Mouse (Mus musculus) intestine, postnatal 0 days (tissue): ENCODE measurements around the gene Pak6. TPM values are rescaled to one million over a fixed set of nuclear protein-coding genes. Genes with fewer than 3 reads are reported as not detected.
A peak's percentile ranks its signal among the peaks of the same experiment; 100 is the strongest.

Experiments used
- ATAC-seq: fragments of 200-750 bp; cut with Nextera tagmentation; 2 replicates; pipeline ENCODE4 v1.8.0; 2017; ENCODE audit warnings: mild to moderate bottlenecking, moderate TSS enrichment, moderate library complexity
- H3K27ac ChIP-seq: fragments of 300-500 bp; sonication (generic); 2 replicates; pipeline ENCODE4 v1.5.1; 2014; ENCODE audit warnings: mild to moderate bottlenecking, low read depth, low read length, moderate library complexity
- H3K27me3 ChIP-seq: fragments of 300-500 bp; sonication (generic); replicated peaks from 2 replicates; pipeline ENCODE4 v1.6.1; 2014; ENCODE audit warnings: low read length, mixed read lengths; ENCODE audit not compliant: control insufficient read depth, insufficient read depth
- H3K36me3 ChIP-seq: fragments of 300-500 bp; sonication (generic); 2 replicates; pipeline ENCODE4 v1.6.1; 2014; ENCODE audit warnings: mild to moderate bottlenecking, moderate library complexity; ENCODE audit not compliant: control insufficient read depth, insufficient read depth
- H3K4me1 ChIP-seq: fragments of 300-500 bp; sonication (generic); replicated peaks from 2 replicates; pipeline ENCODE4 v1.6.1; 2014; ENCODE audit warnings: antibody characterized with exemption, low read length, mixed read lengths; ENCODE audit not compliant: control insufficient read depth, insufficient read depth
- H3K4me2 ChIP-seq: fragments of 300-500 bp; sonication (generic); replicated peaks from 2 replicates; pipeline ENCODE4 v1.6.1; 2014; ENCODE audit warnings: low read depth, mild to moderate bottlenecking, moderate library complexity
- H3K4me3 ChIP-seq: fragments of 300-500 bp; sonication (generic); 2 replicates; pipeline ENCODE4 v1.5.1; 2014; ENCODE audit warnings: low read depth, low read length
- H3K9ac ChIP-seq: fragments of 300-500 bp; sonication (generic); 2 replicates; pipeline ENCODE4 v1.6.1; 2014; ENCODE audit warnings: mild to moderate bottlenecking, low read depth, low read length
- H3K9me3 ChIP-seq: fragments of 300-500 bp; sonication (generic); 2 replicates; pipeline ENCODE4 v1.6.1; 2016; ENCODE audit warnings: mixed run types; ENCODE audit not compliant: control insufficient read depth
- CTCF ChIP-seq: sonication (generic); IDR thresholded peaks from 2 replicates; pipeline ENCODE4 v1.5.1; 2016; ENCODE audit warnings: low read depth, mild to moderate bottlenecking, control low read depth, antibody characterized with exemption, moderate library complexity
- WGBS: fragments of 180-500 bp; shearing (Covaris S2); extraction: QIAGEN DNeasy Blood & Tissue Kit; methylation state at CpG from one replicate; pipeline ENCODE4 v1.1.7; 2014; 5-methylcytosine and 5-hydroxymethylcytosine counted together
- polyA plus RNA-seq: library from polyadenylated mRNA; unstranded; fragments of >200 nt; fragmentation: Nextera tagmentation; extraction: Ambion mirVana; gene quantifications from 2 replicates; pipeline ENCODE4 v1.2.1, GENCODE M21; 2015

Pak6 gene
- polyA plus RNA-seq, 1 experiment from 2014 or later, result 0.90 TPM

DNA sequence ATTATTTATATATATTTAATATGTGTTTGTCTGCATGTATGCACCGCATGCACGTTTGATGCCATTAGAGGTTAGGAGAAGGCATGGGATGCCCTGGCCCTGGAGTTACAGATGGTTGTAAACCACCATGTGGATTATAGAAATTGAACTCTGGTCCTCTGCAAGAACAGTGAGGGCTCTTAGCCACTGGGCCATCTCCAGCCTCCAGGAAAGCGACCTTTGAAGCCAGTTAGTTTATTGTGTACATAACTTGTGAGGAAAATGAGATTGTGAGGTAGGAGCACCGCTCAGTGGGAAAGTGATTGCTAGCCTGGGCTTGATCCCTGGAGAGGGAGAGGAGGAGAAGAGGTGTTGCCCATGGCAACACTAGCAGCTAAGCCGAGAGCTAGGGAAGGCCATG lies 25.8 kb upstream of the Pak6 start:
- no peak overlapping the region for H3K9ac ChIP-seq
- peaks cover 55% of the 10 kb centered on the region for H3K36me3 ChIP-seq

DNA sequence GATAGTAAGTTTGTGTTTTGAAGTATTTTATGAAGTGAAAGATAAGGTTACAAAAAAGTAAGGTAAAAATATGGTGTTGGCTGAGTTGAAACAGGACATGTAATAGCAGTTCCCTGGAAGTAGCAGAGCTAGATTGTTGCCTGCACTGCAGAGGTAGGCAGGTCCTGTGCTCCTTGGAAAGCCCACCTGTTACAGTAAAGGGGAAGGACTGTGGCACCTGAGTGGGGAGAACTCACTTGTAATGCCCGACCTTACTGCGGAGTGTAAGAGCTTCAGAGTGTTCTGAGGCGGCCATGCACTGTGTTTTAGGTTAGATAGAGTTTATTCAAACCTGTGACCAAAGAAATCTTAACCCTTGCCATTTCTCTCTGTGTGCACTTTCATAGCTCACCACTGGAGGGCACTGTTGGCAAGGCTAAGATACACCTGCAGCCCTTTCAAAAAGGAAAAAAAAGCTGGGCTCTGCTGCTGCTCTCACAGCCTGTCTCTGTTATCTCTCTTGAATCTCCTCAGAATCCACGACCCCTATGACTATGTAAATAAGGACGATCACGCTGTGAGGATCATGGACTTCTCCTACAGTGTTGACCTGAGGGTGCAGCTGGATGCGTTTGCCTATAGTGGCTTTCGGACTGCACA lies 25.1 kb upstream of the Pak6 start:
- Histone ChIP-seq H3K9ac (no peak overlapping the region), H3K4me3 (no peak overlapping the region), H3K27ac (no peak overlapping the region), H3K4me1 (no peaks in the 10 kb centered on the region), H3K27me3 (no peaks in the 10 kb centered on the region), H3K9me3 (no peaks in the 10 kb centered on the region), H3K36me3 (peaks cover 49% of the 10 kb centered on the region), H3K4me2 (no peak overlapping the region)
- peak; percentile 44 for ATAC-seq
- WGBS, result 33% methylated on average over 8 of the region's 8 CpGs
- TF ChIP-seq CTCF, result peak; percentile 90

More for the DNA sequence above, 25.8 kb upstream of the Pak6 start:
- peak; percentile 19; the same call in 1 of the 2 replicates for TF ChIP-seq CTCF
- H3K27me3 ChIP-seq, result no peaks in the 10 kb centered on the region
- ATAC-seq, result peak; percentile 64
- no peaks in the 10 kb centered on the region for H3K9me3 ChIP-seq
- no peak overlapping the region for H3K4me2 ChIP-seq
- H3K4me3 ChIP-seq, result no peak overlapping the region
- H3K27ac ChIP-seq, result no peak overlapping the region
- WGBS, result 56% methylated on average over 5 of the region's 5 CpGs
- H3K4me1 ChIP-seq, result no peaks in the 10 kb centered on the region

DNA sequence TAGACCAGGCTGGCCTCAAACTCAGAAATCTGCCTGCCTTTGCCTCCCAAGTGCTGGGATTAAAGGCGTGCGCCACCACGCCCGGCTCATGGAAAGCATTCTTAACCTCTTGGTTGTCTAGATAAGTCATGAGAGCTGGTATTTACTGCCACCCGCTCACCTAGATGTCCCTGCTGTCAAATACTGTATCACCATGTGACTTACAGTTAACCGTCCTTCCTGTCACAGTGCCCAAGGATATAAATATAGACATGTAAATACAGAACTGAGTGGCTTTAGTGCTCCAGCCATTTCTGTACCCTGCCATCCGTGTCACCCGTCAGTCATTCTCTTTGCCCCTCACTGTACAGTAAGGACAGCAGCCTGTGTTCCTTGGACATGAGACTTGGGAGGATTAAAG lies 24.4 kb upstream of the Pak6 start:
- Histone ChIP-seq H3K9me3 (no peaks in the 10 kb centered on the region), H3K27ac (no peak overlapping the region), H3K4me3 (no peak overlapping the region), H3K9ac (no peak overlapping the region), H3K36me3 (peaks cover 45% of the 10 kb centered on the region), H3K4me1 (no peaks in the 10 kb centered on the region), H3K4me2 (no peak overlapping the region), H3K27me3 (no peaks in the 10 kb centered on the region)
- no peak for ATAC-seq
- TF ChIP-seq CTCF, result no peak
- 82% methylated on average over 8 of the region's 8 CpGs for WGBS

DNA sequence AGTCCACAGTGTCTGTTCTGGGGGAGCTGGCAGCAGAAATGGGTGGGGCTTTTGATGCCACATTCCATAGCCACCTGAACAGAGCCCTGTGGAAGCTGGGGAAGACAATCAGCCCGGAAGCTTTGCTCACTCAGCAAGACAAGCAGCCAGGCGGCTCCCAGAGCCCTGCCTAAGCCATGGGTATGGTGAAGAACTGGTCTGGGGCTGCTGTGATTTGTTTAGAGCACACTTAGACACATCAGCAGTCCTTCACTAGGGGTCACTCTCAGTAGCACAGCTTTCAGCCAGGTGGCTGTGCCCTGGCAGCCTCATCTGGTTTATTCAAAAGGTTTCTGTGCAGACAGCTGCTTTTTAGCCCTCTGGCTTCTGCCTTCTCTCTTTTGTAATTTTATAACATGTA lies 22.0 kb upstream of the Pak6 start:
- no peak overlapping the region for H3K4me2 ChIP-seq
- H3K36me3 ChIP-seq, result peaks cover 30% of the 10 kb centered on the region
- ATAC-seq, result no peak
- no peaks in the 10 kb centered on the region for H3K4me1 ChIP-seq
- peak; percentile 20; the same call in 1 of the 2 replicates for TF ChIP-seq CTCF
- no peak overlapping the region for H3K9ac ChIP-seq
- no peak overlapping the region for H3K4me3 ChIP-seq
- no peak overlapping the region for H3K27ac ChIP-seq
- H3K9me3 ChIP-seq, result no peaks in the 10 kb centered on the region
- WGBS, result 50% methylated on average over 2 of the region's 2 CpGs
- no peaks in the 10 kb centered on the region for H3K27me3 ChIP-seq

DNA sequence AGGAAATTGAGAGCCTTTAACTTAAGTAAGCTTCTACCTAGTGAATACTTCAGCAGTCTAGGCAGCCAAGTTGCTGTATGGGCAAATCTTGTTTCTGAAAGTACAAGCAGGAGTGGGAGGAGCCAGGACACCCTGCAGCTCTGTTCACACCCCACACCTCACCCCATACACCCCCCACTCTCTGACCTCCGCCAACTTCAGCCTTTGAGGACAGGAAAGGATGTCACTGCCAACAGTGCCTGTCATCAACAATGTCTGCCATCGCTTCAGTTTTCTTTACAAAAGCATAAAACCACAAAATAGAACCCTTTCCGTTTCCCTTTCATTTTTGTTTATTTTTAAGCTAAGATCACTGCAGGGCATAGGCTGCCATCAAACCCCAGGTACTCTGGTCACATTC lies 20.7 kb upstream of the Pak6 start:
- TF ChIP-seq CTCF, result no peak
- 82% methylated on average over 3 of the region's 3 CpGs for WGBS

DNA sequence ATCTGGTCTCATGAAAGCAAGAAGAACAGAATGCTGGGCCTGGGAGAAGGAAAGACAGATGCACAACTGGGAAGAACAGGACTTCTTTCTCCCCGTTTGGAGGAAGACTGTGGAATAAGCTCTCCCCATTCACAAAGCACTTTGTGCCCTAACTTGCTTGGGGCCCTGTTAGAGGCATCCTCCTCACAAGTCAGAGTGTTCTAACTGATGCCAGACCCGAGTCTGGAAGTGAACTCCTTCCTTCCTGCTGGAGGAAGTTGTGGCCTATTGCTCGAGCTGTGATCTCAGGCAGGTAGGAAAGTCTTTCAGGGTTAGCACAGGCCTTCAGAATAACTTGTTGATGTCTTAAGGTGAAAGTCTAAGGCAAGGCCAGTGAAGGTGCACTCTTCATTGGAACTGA lies 20.2 kb upstream of the Pak6 start:
- no peak for TF ChIP-seq CTCF
- ATAC-seq, result no peak
- H3K27ac ChIP-seq, result no peak overlapping the region
- H3K9me3 ChIP-seq, result no peaks in the 10 kb centered on the region
- no peak overlapping the region for H3K4me2 ChIP-seq
- no peak overlapping the region for H3K9ac ChIP-seq
- H3K4me3 ChIP-seq, result no peak overlapping the region
- no peaks in the 10 kb centered on the region for H3K27me3 ChIP-seq
- no peaks in the 10 kb centered on the region for H3K4me1 ChIP-seq
- peaks cover 27% of the 10 kb centered on the region for H3K36me3 ChIP-seq
- 57% methylated on average over 3 of the region's 3 CpGs for WGBS

More for the DNA sequence above, 20.7 kb upstream of the Pak6 start:
- no peak overlapping the region for H3K9ac ChIP-seq
- no peak for ATAC-seq
- no peaks in the 10 kb centered on the region for H3K27me3 ChIP-seq
- no peak overlapping the region for H3K4me2 ChIP-seq
- H3K36me3 ChIP-seq, result peaks cover 27% of the 10 kb centered on the region
- no peaks in the 10 kb centered on the region for H3K9me3 ChIP-seq
- H3K4me1 ChIP-seq, result no peaks in the 10 kb centered on the region
- H3K4me3 ChIP-seq, result no peak overlapping the region
- H3K27ac ChIP-seq, result no peak overlapping the region
